Mouse (Mus musculus) bone marrow, adult 2 months (tissue): Measurements from ENCODE around the gene Mid1.

Experiments
- CTCF ChIP-seq: fragments of 200-500 bp; IDR thresholded peaks from 2 replicates; pipeline ENCODE4 v1.5.1; 2011; ENCODE audit warnings: low read length, control low read depth; ENCODE audit not compliant: control insufficient read depth, insufficient read depth
- POLR2A ChIP-seq: fragments of 200-500 bp; IDR thresholded peaks from 2 replicates; pipeline ENCODE4 v1.6.1; 2011; ENCODE audit warnings: low read depth, mild to moderate bottlenecking, control low read depth, low read length, borderline replicate concordance; ENCODE audit not compliant: control insufficient read depth

- TF ChIP-seq POLR2A (no peak), CTCF (no peak)
Measured at GRCm38 (mm10) chrX:169899227-169899950, 214.4 kb downstream of the Mid1 start.
